Mouse (Mus musculus) G1E (cell line): ENCODE results near the gene Bmpr1a.

ENCODE experiments used
- CTCF ChIP-seq: IDR thresholded peaks from 2 replicates; pipeline ENCODE4 v1.5.1; 2012; ENCODE audit warnings: low read depth, low read length, inconsistent platforms, mixed read lengths
- GATA1 ChIP-seq: IDR thresholded peaks from 2 replicates; pipeline ENCODE4 v1.6.1; 2012; ENCODE audit warnings: borderline replicate concordance, low read length, inconsistent platforms, mixed read lengths
- POLR2AphosphoS5 ChIP-seq: IDR thresholded peaks from 2 replicates; pipeline ENCODE4 v1.6.1; 2012; ENCODE audit warnings: low read depth, low read length, inconsistent platforms; ENCODE audit not compliant: insufficient replicate concordance
- TAL1 ChIP-seq: conservative IDR thresholded peaks from 2 replicates; pipeline ENCODE4 v1.6.1; 2012; ENCODE audit warnings: low read depth, low read length, inconsistent platforms, mixed read lengths

DNA sequence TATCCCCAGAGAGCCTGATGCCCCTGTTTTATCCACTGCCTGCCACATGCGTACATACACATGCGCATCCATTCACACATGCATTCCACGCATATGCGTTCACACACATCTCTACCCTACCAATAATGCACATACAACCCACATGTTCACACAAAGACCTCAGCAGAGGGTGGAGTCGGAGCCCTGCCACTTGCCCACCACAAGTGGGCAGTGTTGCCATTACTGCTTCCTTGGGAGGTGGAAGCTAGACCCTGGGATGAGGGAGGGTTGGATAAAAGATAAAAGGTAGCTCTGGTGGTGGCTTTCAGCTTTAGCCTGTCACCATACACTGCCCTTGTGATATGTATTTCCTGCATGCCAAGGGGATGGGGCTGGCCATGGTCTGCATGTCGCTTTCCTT, 130.5 kb downstream of the Bmpr1a start:
- TF ChIP-seq CTCF: no peak
- TF ChIP-seq GATA1: no peak
- TF ChIP-seq TAL1: no peak
- TF ChIP-seq POLR2AphosphoS5: no peak
